Comparison of ENCODE assay signal across 10 mouse cellular contexts in the genomic region with DNA sequence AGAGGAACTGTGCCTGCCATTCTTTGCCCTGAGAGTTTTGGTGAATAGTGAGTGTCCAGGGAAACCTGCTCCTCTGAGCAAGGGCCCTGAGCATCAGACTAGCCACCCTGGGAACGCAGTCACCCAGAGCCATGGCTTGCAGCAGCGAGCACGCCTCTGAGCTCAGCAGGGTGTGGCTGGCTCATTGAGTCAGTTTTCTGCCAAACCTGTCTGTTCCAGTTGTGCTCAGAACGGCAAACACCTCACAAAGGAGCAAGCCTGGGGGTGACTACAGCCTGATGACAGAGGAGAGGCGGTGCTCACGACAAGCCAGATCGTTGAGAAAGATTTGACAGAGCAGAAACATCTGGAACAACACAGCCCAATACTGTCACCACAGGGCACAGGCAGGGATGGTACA. TPM values are rescaled to one million over a fixed set of nuclear protein-coding genes. Genes with fewer than 3 reads are reported as not detected.
DNase-seq lines count a peak whose midpoint lies in the region; ATAC-seq and TF ChIP-seq lines count a peak whose summit lies in the region.
"Had no signal": no experiment of that assay in that cellular context is flagged by ENCODE, and none has a peak within 500 bp of the region (broad histone marks: within the 10 kb centered on the region; RNA-seq: fewer than 3 reads in every experiment).

No protein-coding gene starts in this region.

- H3K9ac ChIP-seq in lung, embryonic 15.5 days, result no peak overlapping the region
- no peak overlapping the region for H3K9ac ChIP-seq in embryonic facial prominence, embryonic 14.5 days (ENCODE audit: low read depth, low read length)
- H3K9ac ChIP-seq in hindbrain, embryonic 12.5 days, result no peak overlapping the region

- DNase-seq in lung, adult 2 months, result no peak
- peak; percentile 46 for DNase-seq in NIH3T3 (ENCODE audit: low read depth)
- DNase-seq in embryonic facial prominence, embryonic 14.5 days (ENCODE audit: low spot score), result peak; percentile 88
- peak; percentile 63 for DNase-seq in retina, embryonic 14.5 days (ENCODE audit: low spot score)
- no peak for DNase-seq in layer of hippocampus, postnatal 36 days
- DNase-seq: adrenal gland, postnatal 10 days; left cerebral cortex, postnatal 4 days had no signal

- H3K9me3 ChIP-seq in lung, embryonic 15.5 days, result no peaks in the 10 kb centered on the region
- no peaks in the 10 kb centered on the region for H3K9me3 ChIP-seq in embryonic facial prominence, embryonic 14.5 days (ENCODE audit: control insufficient read depth, low read length)
- H3K9me3 ChIP-seq in hindbrain, embryonic 12.5 days (replicated peaks), result no peaks in the 10 kb centered on the region

- no peak overlapping the region for H3K4me3 ChIP-seq in lung, embryonic 15.5 days
- H3K4me3 ChIP-seq in lung, adult 2 months (replicated peaks; ENCODE audit: extremely low read depth, low read depth, low read length), result no peak overlapping the region
- no peak overlapping the region for H3K4me3 ChIP-seq in embryonic facial prominence, embryonic 14.5 days (ENCODE audit: low read depth, low read length)
- H3K4me3 ChIP-seq in hindbrain, embryonic 12.5 days, result no peak overlapping the region

- peaks cover 16% of the 10 kb centered on the region for H3K4me1 ChIP-seq in lung, embryonic 15.5 days
- H3K4me1 ChIP-seq in lung, adult 2 months (ENCODE audit: control insufficient read depth, insufficient read depth, low read length), result no peaks in the 10 kb centered on the region
- H3K4me1 ChIP-seq in embryonic facial prominence, embryonic 14.5 days (ENCODE audit: control insufficient read depth, insufficient read depth, low read length), result peaks cover 15% of the 10 kb centered on the region
- peaks cover 32% of the 10 kb centered on the region for H3K4me1 ChIP-seq in hindbrain, embryonic 12.5 days

- H3K4me2 ChIP-seq in lung, embryonic 15.5 days, result no peak overlapping the region
- H3K4me2 ChIP-seq in embryonic facial prominence, embryonic 14.5 days (ENCODE audit: low read depth, low read length), result no peak overlapping the region
- no peak overlapping the region for H3K4me2 ChIP-seq in hindbrain, embryonic 12.5 days (replicated peaks)

- peaks cover 7% of the 10 kb centered on the region; the same call in 1 of the 2 replicates for H3K27me3 ChIP-seq in lung, embryonic 15.5 days
- no peaks in the 10 kb centered on the region; the same call in 1 of the 2 replicates for H3K27me3 ChIP-seq in embryonic facial prominence, embryonic 14.5 days (replicated peaks; ENCODE audit: control insufficient read depth, insufficient read depth, low read length)
- peaks cover 68% of the 10 kb centered on the region for H3K27me3 ChIP-seq in hindbrain, embryonic 12.5 days

- ATAC-seq in lung, embryonic 15.5 days (ENCODE audit: borderline replicate concordance, extremely low read depth, low FRiP score, low TSS enrichment), result peak; percentile 34; the same call in 1 of the 2 replicates
- peak; percentile 68 for ATAC-seq in embryonic facial prominence, embryonic 14.5 days (ENCODE audit: low read depth)
- no peak for ATAC-seq in hindbrain, embryonic 12.5 days (ENCODE audit: low FRiP score)

- H3K36me3 ChIP-seq in lung, embryonic 15.5 days, result no peaks in the 10 kb centered on the region
- H3K36me3 ChIP-seq in embryonic facial prominence, embryonic 14.5 days (ENCODE audit: control insufficient read depth, insufficient read depth, low read length), result no peaks in the 10 kb centered on the region
- no peaks in the 10 kb centered on the region for H3K36me3 ChIP-seq in hindbrain, embryonic 12.5 days

- 23% methylated on average over 7 of the region's 7 CpGs for WGBS in lung, embryonic 15.5 days
- 44% methylated on average over 7 of the region's 7 CpGs for WGBS in lung, adult 2 months
- WGBS in embryonic facial prominence, embryonic 14.5 days, result 29% methylated on average over 7 of the region's 7 CpGs
- 35% methylated on average over 7 of the region's 7 CpGs for WGBS in hindbrain, embryonic 12.5 days

- no peak for TF ChIP-seq POLR2A in lung, adult 2 months (IDR thresholded peaks at IDR 0.05; ENCODE audit: borderline replicate concordance, extremely low read depth, low read depth, low read length)

- TF ChIP-seq CTCF in lung, adult 2 months (IDR thresholded peaks at IDR 0.05; ENCODE audit: insufficient read depth, low read length), result no peak

- H3K27ac ChIP-seq in lung, embryonic 15.5 days, result no peak overlapping the region
- peak overlapping the region; percentile 40; the same call in 1 of the 2 replicates for H3K27ac ChIP-seq in embryonic facial prominence, embryonic 14.5 days (replicated peaks; ENCODE audit: low read depth, low read length)
- H3K27ac ChIP-seq in hindbrain, embryonic 12.5 days, result no peak overlapping the region

RNA-seq across cellular contexts. Expression of a gene that starts 14.7 kb away (rescaled TPM):
- 40.2 and 46.6 TPM in 2 replicates for polyA plus RNA-seq in lung, embryonic 15.5 days (2015; fragmentation: Nextera tagmentation; extraction: Ambion mirVana)
- 37.6 and 44.2 TPM in 2 replicates for polyA plus RNA-seq in lung, adult 2 months (2012; rRNA removed)
- 139 and 160 TPM in 2 replicates for polyA plus RNA-seq in embryonic facial prominence, embryonic 14.5 days (2014; fragmentation: Nextera tagmentation; extraction: Ambion mirVana)
- total RNA-seq in layer of hippocampus, postnatal 36 days (2021), result 100 to 1,000 TPM; 110 to 111 TPM
- polyA plus RNA-seq in hindbrain, embryonic 12.5 days (2016; fragmentation: Nextera tagmentation; extraction: Ambion mirVana), result 185 and 186 TPM in 2 replicates
- total RNA-seq: MEL had no signal

Comparison
In these comparisons a context has a peak if more than half of its experiments do, and no peak if none do; other contexts are left out.
1. DNase-seq: peak in NIH3T3 (single experiment), embryonic facial prominence, embryonic 14.5 days (single experiment) and retina, embryonic 14.5 days (single experiment); none in lung, adult 2 months (single experiment) and layer of hippocampus, postnatal 36 days (0 of 2).